Mouse (Mus musculus) frontal cortex, postnatal 36 days (tissue): Measurements from ENCODE around the gene Ppp1r35.
A peak's percentile ranks its signal among the peaks of the same experiment; 100 is the strongest.

Source experiments
- DNase-seq, 2 experiments: peaks; one replicate each; pipeline ENCODE4 v3.0.0; 2022; ENCODE audit warnings: low spot score in 2 of 2

Gene Ppp1r35

GRCm38 (mm10) chr5:137751221-137751887 lies 27.3 kb upstream of the Ppp1r35 start:
- no peak for DNase-seq

- DNase-seq, result no peak
These were observed 26.7 kb upstream of the Ppp1r35 start for GRCm38 (mm10) chr5:137751988-137752387.

GRCm38 (mm10) chr5:137753111-137753832 lies 25.4 kb upstream of the Ppp1r35 start:
- DNase-seq, result no peak

- no peak for DNase-seq
These were observed 23.2 kb upstream of the Ppp1r35 start for GRCm38 (mm10) chr5:137755425-137755824.

GRCm38 (mm10) chr5:137756106-137756505 lies 22.5 kb upstream of the Ppp1r35 start:
- no peak for DNase-seq

- DNase-seq, result peak; percentile 88 to 93
These were observed 21.6 kb upstream of the Ppp1r35 start for GRCm38 (mm10) chr5:137756882-137757661.

GRCm38 (mm10) chr5:137757887-137758286 lies 20.8 kb upstream of the Ppp1r35 start:
- DNase-seq, result peak; percentile 72 to 77

GRCm38 (mm10) chr5:137758921-137759534 lies 19.6 kb upstream of the Ppp1r35 start:
- no peak for DNase-seq

- peak; percentile 78 to 86 for DNase-seq
These were observed 18.7 kb upstream of the Ppp1r35 start for GRCm38 (mm10) chr5:137759971-137760412.

GRCm38 (mm10) chr5:137764609-137765340 lies 13.9 kb upstream of the Ppp1r35 start:
- DNase-seq, result no peak

- DNase-seq, result no peak
These were observed 12.4 kb upstream of the Ppp1r35 start for GRCm38 (mm10) chr5:137766270-137766669.

- DNase-seq, result no peak
These were observed 10.2 kb upstream of the Ppp1r35 start for GRCm38 (mm10) chr5:137768475-137768874.

GRCm38 (mm10) chr5:137770709-137771108 lies 7.9 kb upstream of the Ppp1r35 start:
- no peak for DNase-seq

GRCm38 (mm10) chr5:137772755-137773154 lies 5.9 kb upstream of the Ppp1r35 start:
- DNase-seq, result no peak

GRCm38 (mm10) chr5:137775587-137776290 lies 2.9 kb upstream of the Ppp1r35 start:
- no peak for DNase-seq

- no peak for DNase-seq
These were observed 2.2 kb upstream of the Ppp1r35 start for GRCm38 (mm10) chr5:137776408-137776918.

GRCm38 (mm10) chr5:137777267-137777845 lies 1.3 kb upstream of the Ppp1r35 start:
- DNase-seq, result no peak

- DNase-seq, result no peak
These were observed 644 bp downstream of the Ppp1r35 start for GRCm38 (mm10) chr5:137779053-137779933.

GRCm38 (mm10) chr5:137781661-137782060 lies 3.0 kb downstream of the Ppp1r35 start:
- DNase-seq, result no peak
